Mouse (Mus musculus): Measurements from ENCODE around the gene Il11ra1. TPM values are rescaled to one million over a fixed set of nuclear protein-coding genes. Genes with fewer than 3 reads are reported as not detected.
"Not testable (repeated sequence)": the region's sequence is repeated elsewhere in the genome, so short reads cannot be mapped to it uniquely, and the experiment has no call there.

Il11ra1 gene
- polyA plus RNA-seq, 1 experiment from 2014 or later: 188 TPM

- 4% methylated on average over 26 of the region's 32 CpGs for WGBS
- not testable (repeated sequence) for H3K9me3 ChIP-seq; DNase-seq (ENCODE audit: low spot score); H3K4me1 ChIP-seq; H3K27ac ChIP-seq (replicated peaks); H3K36me3 ChIP-seq (replicated peaks)
- peak overlapping the region; percentile 35; the same call in 1 of the 2 replicates for H3K4me3 ChIP-seq
- peaks cover 18% of the 10 kb centered on the region for H3K27me3 ChIP-seq (replicated peaks; ENCODE audit: low read depth, poor library complexity, severe bottlenecking)
These were observed 1.3 kb upstream of the Il11ra1 start for GRCm38 (mm10) chr4:41698421-41699016.

DNA sequence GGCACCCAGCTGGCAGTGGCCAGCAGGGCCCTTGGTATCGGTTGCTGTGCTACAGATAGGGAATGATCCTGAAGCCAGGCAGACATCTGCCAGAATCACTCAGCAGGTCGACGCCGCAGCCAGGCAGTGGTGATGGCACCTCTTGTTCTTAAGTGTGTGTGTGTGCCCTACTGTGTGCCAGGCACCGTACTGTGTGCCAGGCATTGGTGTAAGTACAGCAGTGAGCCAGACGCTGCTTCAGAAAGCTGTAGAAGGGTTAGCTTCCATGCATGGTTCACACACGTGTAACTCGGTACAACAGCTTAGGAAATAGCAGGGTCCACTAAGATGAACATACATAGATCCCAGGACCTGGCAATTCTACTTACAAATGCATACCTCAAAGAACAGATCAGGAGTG, 435 bp downstream of the Il11ra1 start:
- H3K36me3 ChIP-seq (replicated peaks); H3K4me3 ChIP-seq; DNase-seq (ENCODE audit: low spot score); H3K27ac ChIP-seq (replicated peaks); H3K9me3 ChIP-seq: not testable (repeated sequence)
- Histone ChIP-seq H3K4me1 (peaks cover 19% of the 10 kb centered on the region), H3K27me3 (replicated peaks; ENCODE audit: low read depth, poor library complexity, severe bottlenecking) (peaks cover 32% of the 10 kb centered on the region)
- 86% methylated on average over 7 of the region's 8 CpGs for WGBS

DNA sequence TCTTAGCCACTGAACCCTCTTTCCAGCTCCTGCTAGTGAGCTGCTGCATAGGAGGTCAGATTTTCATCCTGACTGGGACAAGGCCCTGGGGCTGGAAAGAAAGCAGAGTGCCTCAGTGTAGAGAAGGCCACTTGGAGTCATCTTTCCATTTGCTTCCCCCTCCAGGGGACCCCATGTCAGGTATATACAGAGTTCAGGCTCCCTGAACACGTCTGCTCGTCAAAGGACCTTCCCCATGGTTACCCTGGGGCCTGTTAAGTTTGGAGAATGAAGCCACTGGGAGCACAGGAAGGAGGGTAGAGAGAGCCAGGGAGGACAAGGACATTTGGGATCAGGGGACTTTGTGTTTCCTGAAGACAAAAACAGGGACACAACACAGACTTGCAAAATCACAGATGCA, 2.4 kb downstream of the Il11ra1 start:
- 61% methylated on average over 2 of the region's 2 CpGs for WGBS
- H3K27me3 ChIP-seq (replicated peaks; ENCODE audit: low read depth, poor library complexity, severe bottlenecking): peaks cover 46% of the 10 kb centered on the region
- H3K4me3 ChIP-seq; H3K27ac ChIP-seq (replicated peaks); DNase-seq (ENCODE audit: low spot score); H3K36me3 ChIP-seq (replicated peaks); H3K9me3 ChIP-seq: not testable (repeated sequence)
- H3K4me1 ChIP-seq: peaks cover 39% of the 10 kb centered on the region

- DNase-seq (ENCODE audit: low spot score): peak; percentile 60
- Histone ChIP-seq H3K27me3 (replicated peaks; ENCODE audit: low read depth, poor library complexity, severe bottlenecking) (peaks cover 48% of the 10 kb centered on the region), H3K4me3 (0 out of 2 replicates have a peak overlapping the region, but pooled peaks have one; percentile 8), H3K9me3 (no peaks in the 10 kb centered on the region), H3K36me3 (replicated peaks) (no peaks in the 10 kb centered on the region), H3K4me1 (peaks cover 57% of the 10 kb centered on the region), H3K27ac (replicated peaks) (no peak overlapping the region; the same call in 1 of the 2 replicates)
- WGBS: 5% methylated on average over 5 of the region's 5 CpGs
These were observed 4.9 kb downstream of the Il11ra1 start for GRCm38 (mm10) chr4:41704651-41705050.

DNA sequence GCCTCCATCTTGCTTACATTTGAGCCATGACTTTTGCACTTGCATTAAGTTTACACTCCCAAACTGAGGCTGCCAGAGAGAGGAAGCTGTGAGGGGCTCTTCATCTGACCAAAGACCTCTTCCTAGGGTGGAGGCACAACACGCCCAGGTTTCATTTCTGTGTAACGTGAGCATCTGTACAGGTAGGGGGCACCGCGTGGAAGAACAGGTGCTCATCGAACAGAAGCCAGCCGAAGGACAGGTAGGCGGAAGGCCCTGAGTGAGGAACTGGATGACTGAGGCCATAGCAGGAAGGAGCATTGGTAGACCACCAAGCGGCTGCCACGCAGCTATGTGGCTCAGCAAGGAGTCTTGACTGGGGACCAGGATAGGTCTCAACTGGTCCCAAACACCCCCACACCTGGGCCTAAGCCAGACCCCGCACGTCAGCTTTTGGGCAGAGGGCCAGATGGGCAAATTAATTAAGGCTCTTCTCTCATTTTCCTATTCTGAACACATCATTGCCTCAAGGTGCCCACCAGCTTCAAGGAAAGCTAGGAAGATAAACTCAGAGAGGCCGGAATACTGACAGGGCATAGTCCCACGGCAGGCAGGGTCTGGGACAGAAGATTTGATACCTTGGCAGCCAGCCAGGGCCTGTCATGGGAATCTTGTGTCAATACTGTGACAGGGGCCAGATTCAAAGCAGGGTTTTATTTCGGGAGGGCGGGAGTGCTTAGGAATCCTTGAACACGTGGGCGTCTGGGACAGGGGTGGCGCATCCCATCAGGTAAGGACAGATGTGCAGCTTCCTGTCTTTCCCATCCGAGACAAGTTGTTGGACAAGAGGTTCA, 6.3 kb downstream of the Il11ra1 start:
- Histone ChIP-seq H3K27ac (replicated peaks) (no peak overlapping the region), H3K27me3 (replicated peaks; ENCODE audit: low read depth, poor library complexity, severe bottlenecking) (peaks cover 48% of the 10 kb centered on the region), H3K9me3 (no peaks in the 10 kb centered on the region), H3K36me3 (replicated peaks) (peaks cover 8% of the 10 kb centered on the region), H3K4me3 (no peak overlapping the region), H3K4me1 (peaks cover 57% of the 10 kb centered on the region)
- WGBS: 73% methylated on average over 19 of the region's 19 CpGs
- DNase-seq (ENCODE audit: low spot score): no peak

DNA sequence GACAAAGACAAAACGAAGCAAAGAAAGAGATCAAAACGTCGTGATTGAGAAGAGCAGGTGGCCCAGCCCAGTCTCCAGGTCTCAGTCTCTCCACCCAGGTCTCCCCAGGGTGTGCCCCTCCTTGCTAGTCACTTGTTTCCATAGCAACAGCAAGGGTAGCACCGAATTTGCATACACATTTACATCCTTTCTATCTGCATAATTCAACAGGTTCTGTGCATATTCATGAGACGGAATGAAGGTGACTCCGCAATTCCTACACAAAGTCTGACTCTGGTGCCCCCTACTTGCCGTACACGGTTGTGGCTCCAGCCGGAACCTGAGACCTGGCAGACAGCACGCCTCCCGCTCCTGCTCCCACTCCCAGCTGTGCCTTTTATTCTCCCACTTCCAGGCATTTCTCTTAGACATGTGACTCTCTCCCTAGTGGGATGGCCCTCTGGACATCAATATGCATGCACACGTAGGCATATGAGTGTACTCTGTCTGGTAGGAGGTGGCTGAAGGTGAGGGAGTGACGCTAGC, 7.3 kb downstream of the Il11ra1 start:
- H3K4me1 ChIP-seq: peaks cover 66% of the 10 kb centered on the region
- peak overlapping the region; percentile 11 for H3K4me3 ChIP-seq
- H3K27ac ChIP-seq (replicated peaks): peak overlapping the region; percentile 16; the same call in 1 of the 2 replicates

DNA sequence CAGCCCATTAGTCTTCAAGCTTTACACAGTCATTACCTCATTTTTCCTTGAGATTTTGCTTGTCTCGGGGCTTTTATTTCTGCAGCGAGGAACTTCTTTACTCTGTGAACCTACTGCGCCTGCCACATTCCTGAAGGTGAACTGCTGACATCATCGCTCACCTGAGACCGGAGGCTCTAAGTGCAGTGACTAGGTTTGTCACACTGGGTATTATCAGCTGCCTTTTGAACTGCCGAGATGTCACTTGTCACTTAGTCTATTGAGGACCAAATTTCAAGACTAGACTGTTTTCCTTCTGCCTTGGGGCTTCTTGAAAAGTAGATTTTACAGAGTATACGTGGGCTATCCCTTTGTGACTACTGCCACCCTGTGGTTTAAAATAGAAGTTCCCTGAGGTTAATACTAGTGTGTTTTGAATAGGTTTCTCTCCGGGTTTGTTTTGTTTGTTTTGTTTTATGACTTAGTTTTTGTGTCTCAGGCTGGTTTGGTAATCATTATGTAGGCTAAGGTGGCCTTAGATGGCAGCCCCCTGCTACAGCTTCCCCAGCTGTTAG, 8.5 kb downstream of the Il11ra1 start:
- H3K9me3 ChIP-seq: no peaks in the 10 kb centered on the region
- DNase-seq (ENCODE audit: low spot score): no peak
- H3K4me3 ChIP-seq: no peak overlapping the region
- H3K36me3 ChIP-seq (replicated peaks): peaks cover 21% of the 10 kb centered on the region
- peak overlapping the region; percentile 16; the same call in 1 of the 2 replicates for H3K27ac ChIP-seq (replicated peaks)
- peaks cover 73% of the 10 kb centered on the region for H3K4me1 ChIP-seq
- WGBS: 39% methylated on average over 8 of the region's 8 CpGs
- peaks cover 45% of the 10 kb centered on the region for H3K27me3 ChIP-seq (replicated peaks; ENCODE audit: low read depth, poor library complexity, severe bottlenecking)

More for the DNA sequence above, 7.3 kb downstream of the Il11ra1 start:
- 3% methylated on average over 13 of the region's 13 CpGs for WGBS
- Histone ChIP-seq H3K27me3 (replicated peaks; ENCODE audit: low read depth, poor library complexity, severe bottlenecking) (peaks cover 48% of the 10 kb centered on the region), H3K9me3 (no peaks in the 10 kb centered on the region), H3K36me3 (replicated peaks) (peaks cover 17% of the 10 kb centered on the region)
- peak; percentile 80 for DNase-seq (ENCODE audit: low spot score)

DNA sequence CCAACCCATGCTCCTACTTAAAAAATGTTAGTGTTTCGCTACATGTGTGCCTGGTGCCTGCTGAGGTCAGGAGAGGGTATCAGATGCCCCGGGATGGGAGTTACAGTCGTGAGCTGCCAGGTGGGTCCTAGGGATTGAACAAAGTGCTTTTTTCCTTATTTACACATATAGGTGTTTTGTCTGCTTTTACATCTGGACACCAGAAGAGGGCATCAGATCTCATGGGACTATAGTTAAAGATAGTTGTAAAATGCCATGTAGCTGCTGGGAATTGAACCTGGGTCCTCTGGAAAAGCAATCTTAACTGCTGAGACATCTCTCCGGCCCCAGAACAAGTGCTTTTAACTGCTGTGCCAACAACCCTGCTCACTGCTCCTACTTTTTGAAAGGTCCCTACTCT, 10.4 kb downstream of the Il11ra1 start:
- H3K4me1 ChIP-seq: peaks cover 67% of the 10 kb centered on the region

GRCm38 (mm10) chr4:41711705-41712375, 12.1 kb downstream of the Il11ra1 start:
- H3K36me3 ChIP-seq (replicated peaks): peaks cover 34% of the 10 kb centered on the region
- no peaks in the 10 kb centered on the region for H3K9me3 ChIP-seq
- H3K27me3 ChIP-seq (replicated peaks; ENCODE audit: low read depth, poor library complexity, severe bottlenecking): peaks cover 10% of the 10 kb centered on the region
- 82% methylated on average over 16 of the region's 16 CpGs for WGBS
- peaks cover 63% of the 10 kb centered on the region for H3K4me1 ChIP-seq
- no peak for DNase-seq (ENCODE audit: low spot score)
- H3K27ac ChIP-seq (replicated peaks): peak overlapping the region; percentile 96; the same call in 1 of the 2 replicates
- H3K4me3 ChIP-seq: peak overlapping the region; percentile 89

More for the DNA sequence above, 10.4 kb downstream of the Il11ra1 start:
- no peak overlapping the region for H3K27ac ChIP-seq (replicated peaks)
- peaks cover 24% of the 10 kb centered on the region for H3K36me3 ChIP-seq (replicated peaks)
- H3K4me3 ChIP-seq: no peak overlapping the region
- H3K9me3 ChIP-seq: no peaks in the 10 kb centered on the region
- no peak for DNase-seq (ENCODE audit: low spot score)
- H3K27me3 ChIP-seq (replicated peaks; ENCODE audit: low read depth, poor library complexity, severe bottlenecking): peaks cover 27% of the 10 kb centered on the region
- whole genome bisulfite sequencing: 60% methylated on average over 4 of the region's 4 CpGs

- H3K27ac ChIP-seq (replicated peaks): peak overlapping the region; percentile 96
- H3K4me1 ChIP-seq: peaks cover 63% of the 10 kb centered on the region
- no peak for DNase-seq (ENCODE audit: low spot score)
- 52% methylated on average over 31 of the region's 31 CpGs for WGBS
- no peaks in the 10 kb centered on the region for H3K9me3 ChIP-seq
- H3K27me3 ChIP-seq (replicated peaks; ENCODE audit: low read depth, poor library complexity, severe bottlenecking): peaks cover 6% of the 10 kb centered on the region
- H3K36me3 ChIP-seq (replicated peaks): peaks cover 42% of the 10 kb centered on the region
- peak overlapping the region; percentile 89 for H3K4me3 ChIP-seq
These were observed 12.8 kb downstream of the Il11ra1 start for GRCm38 (mm10) chr4:41712421-41713196.

- peak within 1 kb of the TSS; percentile 89 for H3K4me3 ChIP-seq
- peaks cover 50% of the 10 kb centered on the region for H3K36me3 ChIP-seq (replicated peaks)
- peak within 1 kb of the TSS; percentile 96 for H3K27ac ChIP-seq (replicated peaks)
- DNase-seq (ENCODE audit: low spot score): peak; percentile 93
- H3K9me3 ChIP-seq: no peaks in the 10 kb centered on the region
- H3K27me3 ChIP-seq (replicated peaks; ENCODE audit: low read depth, poor library complexity, severe bottlenecking): no peaks in the 10 kb centered on the region
- H3K4me1 ChIP-seq: peaks cover 56% of the 10 kb centered on the region
- under 1% methylated on average over 61 of the region's 61 CpGs for WGBS
These were observed 13.6 kb downstream of the Il11ra1 start, which contains the start of gene Rpp25l for GRCm38 (mm10) chr4:41713197-41714067. Gene Rpp25l (minus strand): TSS chr4:41713534.
